Mouse (Mus musculus) hindbrain, embryonic 16.5 days (tissue): ENCODE results near the gene Scg5. TPM values are rescaled to one million over a fixed set of nuclear protein-coding genes. Genes with fewer than 3 reads are reported as not detected.

Source experiments
- ATAC-seq: fragments of 200-750 bp; cut with Nextera tagmentation; 2 replicates; pipeline ENCODE4 v1.8.0; 2017; ENCODE audit warnings: moderate TSS enrichment, moderate library complexity
- H3K27ac ChIP-seq: fragments of 300-500 bp; sonication (generic); 2 replicates; pipeline ENCODE4 v1.5.1; 2014; ENCODE audit warnings: low read depth, mild to moderate bottlenecking, control low read depth, low read length, moderate library complexity
- H3K27me3 ChIP-seq: fragments of 300-500 bp; sonication (generic); replicated peaks from 2 replicates; pipeline ENCODE4 v1.6.1; 2014; ENCODE audit warnings: low read length; ENCODE audit not compliant: control insufficient read depth, insufficient read depth
- H3K36me3 ChIP-seq: fragments of 300-500 bp; sonication (generic); 2 replicates; pipeline ENCODE4 v1.6.1; 2014; ENCODE audit warnings: mild to moderate bottlenecking, low read length, moderate library complexity, mixed read lengths; ENCODE audit not compliant: control insufficient read depth, insufficient read depth
- H3K4me1 ChIP-seq: fragments of 300-500 bp; sonication (generic); 2 replicates; pipeline ENCODE4 v1.6.1; 2014; ENCODE audit warnings: low read depth, low read length; ENCODE audit not compliant: control insufficient read depth, insufficient read depth
- H3K4me2 ChIP-seq: fragments of 300-500 bp; sonication (generic); 2 replicates; pipeline ENCODE4 v1.6.1; 2014; ENCODE audit warnings: mild to moderate bottlenecking, low read length, control low read depth, moderate library complexity
- H3K4me3 ChIP-seq: fragments of 300-500 bp; sonication (generic); 2 replicates; pipeline ENCODE4 v1.5.1; 2014; ENCODE audit warnings: mild to moderate bottlenecking, low read length, control low read depth, moderate library complexity
- H3K9ac ChIP-seq: fragments of 300-500 bp; sonication (generic); 2 replicates; pipeline ENCODE4 v1.6.1; 2014; ENCODE audit warnings: low read depth, mild to moderate bottlenecking, control low read depth, low read length, moderate library complexity
- H3K9me3 ChIP-seq: fragments of 300-500 bp; sonication (generic); 2 replicates; pipeline ENCODE4 v1.6.1; 2014; ENCODE audit warnings: mild to moderate bottlenecking, low read length, moderate library complexity; ENCODE audit not compliant: control insufficient read depth
- WGBS: fragments of 180-500 bp; shearing (Covaris S2); extraction: QIAGEN DNeasy Blood & Tissue Kit; methylation state at CpG from one replicate; pipeline ENCODE4 v1.1.7; 2014; 5-methylcytosine and 5-hydroxymethylcytosine counted together
- polyA plus RNA-seq: library from polyadenylated mRNA; unstranded; fragments of >200 nt; fragmentation: Nextera tagmentation; extraction: Ambion mirVana; gene quantifications from 2 replicates; pipeline ENCODE4 v1.2.1, GENCODE M21; 2015

Scg5 gene
- polyA plus RNA-seq, 1 experiment from 2014 or later, result 265 TPM

- 55% methylated on average over 14 of the region's 14 CpGs for WGBS
- peak overlapping the region; percentile 4; the same call in 1 of the 2 replicates for H3K27ac ChIP-seq
- H3K4me1 ChIP-seq, result peaks cover 7% of the 10 kb centered on the region; the same call in 1 of the 2 replicates
- H3K36me3 ChIP-seq, result peaks cover 12% of the 10 kb centered on the region
- no peaks in the 10 kb centered on the region for H3K27me3 ChIP-seq
- ATAC-seq, result peak; percentile 78
- H3K9ac ChIP-seq, result 0 out of 2 replicates have a peak overlapping the region, but pooled peaks have one; percentile 31
- no peaks in the 10 kb centered on the region for H3K9me3 ChIP-seq
- H3K4me2 ChIP-seq, result no peak overlapping the region
- no peak overlapping the region for H3K4me3 ChIP-seq
These were observed 11.0 kb downstream of the Scg5 start for GRCm38 (mm10) chr2:113817681-113818606.

GRCm38 (mm10) chr2:113807640-113808039 lies 21.3 kb downstream of the Scg5 start:
- WGBS, result 23% methylated on average over 9 of the region's 9 CpGs

GRCm38 (mm10) chr2:113806851-113807577 lies 21.9 kb downstream of the Scg5 start:
- Histone ChIP-seq H3K9me3 (no peaks in the 10 kb centered on the region), H3K4me2 (no peak overlapping the region), H3K4me3 (no peak overlapping the region), H3K27me3 (no peaks in the 10 kb centered on the region), H3K27ac (no peak overlapping the region), H3K9ac (no peak overlapping the region), H3K36me3 (no peaks in the 10 kb centered on the region), H3K4me1 (no peaks in the 10 kb centered on the region)
- peak; percentile 62 for ATAC-seq
- 57% methylated on average over 10 of the region's 10 CpGs for WGBS

More at GRCm38 (mm10) chr2:113807640-113808039, 21.3 kb downstream of the Scg5 start:
- Histone ChIP-seq H3K36me3 (no peaks in the 10 kb centered on the region), H3K4me1 (no peaks in the 10 kb centered on the region), H3K9ac (no peak overlapping the region), H3K27me3 (no peaks in the 10 kb centered on the region), H3K4me3 (no peak overlapping the region), H3K27ac (no peak overlapping the region), H3K9me3 (no peaks in the 10 kb centered on the region), H3K4me2 (no peak overlapping the region)
- ATAC-seq, result no peak

- Histone ChIP-seq H3K4me2 (no peak overlapping the region), H3K9ac (no peak overlapping the region), H3K9me3 (no peaks in the 10 kb centered on the region), H3K36me3 (no peaks in the 10 kb centered on the region), H3K27ac (no peak overlapping the region), H3K4me3 (no peak overlapping the region), H3K4me1 (no peaks in the 10 kb centered on the region), H3K27me3 (no peaks in the 10 kb centered on the region)
- 84% methylated on average over 4 of the region's 4 CpGs for WGBS
- ATAC-seq, result no peak
These were observed 23.2 kb downstream of the Scg5 start for GRCm38 (mm10) chr2:113805765-113806164.

- Histone ChIP-seq H3K4me2 (no peak overlapping the region), H3K9ac (no peak overlapping the region), H3K27me3 (no peaks in the 10 kb centered on the region), H3K4me3 (no peak overlapping the region), H3K36me3 (no peaks in the 10 kb centered on the region), H3K27ac (no peak overlapping the region), H3K4me1 (no peaks in the 10 kb centered on the region), H3K9me3 (no peaks in the 10 kb centered on the region)
- WGBS, result 14% methylated on average over 1 of the region's 1 CpGs
- ATAC-seq, result no peak
These were observed 25.2 kb downstream of the Scg5 start for GRCm38 (mm10) chr2:113803753-113804152.

- H3K9ac ChIP-seq, result no peak overlapping the region
- no peaks in the 10 kb centered on the region for H3K9me3 ChIP-seq
- WGBS, result 78% methylated on average over 5 of the region's 5 CpGs
- no peak overlapping the region for H3K4me2 ChIP-seq
- no peak overlapping the region for H3K4me3 ChIP-seq
- no peaks in the 10 kb centered on the region for H3K4me1 ChIP-seq
- no peaks in the 10 kb centered on the region for H3K36me3 ChIP-seq
- H3K27me3 ChIP-seq, result no peaks in the 10 kb centered on the region
- no peak overlapping the region for H3K27ac ChIP-seq
- ATAC-seq, result no peak
These were observed 28.1 kb downstream of the Scg5 start for GRCm38 (mm10) chr2:113800846-113801245.

GRCm38 (mm10) chr2:113798605-113799004 lies 30.3 kb downstream of the Scg5 start:
- Histone ChIP-seq H3K27me3 (no peaks in the 10 kb centered on the region), H3K9ac (no peak overlapping the region), H3K4me1 (no peaks in the 10 kb centered on the region), H3K27ac (no peak overlapping the region), H3K4me3 (no peak overlapping the region), H3K4me2 (no peak overlapping the region), H3K36me3 (no peaks in the 10 kb centered on the region), H3K9me3 (no peaks in the 10 kb centered on the region)
- 84% methylated on average over 13 of the region's 13 CpGs for WGBS
- ATAC-seq, result no peak

GRCm38 (mm10) chr2:113795186-113795585 lies 33.7 kb downstream of the Scg5 start:
- no peak for ATAC-seq
- Histone ChIP-seq H3K4me3 (no peak overlapping the region), H3K9ac (no peak overlapping the region), H3K9me3 (no peaks in the 10 kb centered on the region), H3K27ac (no peak overlapping the region), H3K27me3 (no peaks in the 10 kb centered on the region), H3K36me3 (no peaks in the 10 kb centered on the region), H3K4me1 (no peaks in the 10 kb centered on the region), H3K4me2 (no peak overlapping the region)
- WGBS, result 65% methylated on average over 4 of the region's 4 CpGs

DNA sequence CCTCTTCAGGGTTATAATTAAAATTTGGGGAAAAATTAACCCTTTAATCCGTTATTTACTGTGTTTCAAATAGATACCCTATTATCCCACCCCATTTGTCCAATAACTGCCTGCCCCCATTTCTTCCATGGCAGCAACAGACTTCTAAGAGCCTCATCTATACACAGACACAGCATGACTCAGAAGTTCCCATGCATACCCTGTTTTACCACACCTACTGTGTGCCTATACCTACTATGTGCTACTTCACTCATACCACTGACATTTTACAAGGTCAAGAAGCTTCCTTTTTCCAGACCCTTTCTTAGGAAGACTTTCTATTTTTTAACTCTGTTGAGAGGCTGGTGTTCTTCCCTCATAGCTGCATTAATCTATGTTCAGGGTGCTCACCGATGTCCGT lies 35.4 kb downstream of the Scg5 start:
- no peak overlapping the region for H3K4me3 ChIP-seq
- WGBS, result 91% methylated on average over 3 of the region's 3 CpGs
- H3K4me2 ChIP-seq, result no peak overlapping the region
- H3K27ac ChIP-seq, result no peak overlapping the region
- no peak overlapping the region for H3K9ac ChIP-seq
- H3K27me3 ChIP-seq, result no peaks in the 10 kb centered on the region
- H3K36me3 ChIP-seq, result peaks cover 3% of the 10 kb centered on the region; the same call in 1 of the 2 replicates
- H3K4me1 ChIP-seq, result no peaks in the 10 kb centered on the region
- ATAC-seq, result no peak
- no peaks in the 10 kb centered on the region for H3K9me3 ChIP-seq
